Mouse (Mus musculus): ENCODE measurements around the gene Scrn3. TPM values are rescaled to one million over a fixed set of nuclear protein-coding genes. Genes with fewer than 3 reads are reported as not detected.
A peak's percentile ranks its signal among the peaks of the same experiment; 100 is the strongest.

Gene Scrn3
- total RNA-seq (2021), result 10 to 100 TPM; 16.3 to 18.4 TPM

GRCm38 (mm10) chr2:73312152-73313116 is at the start of gene Scrn3, which contains the start of gene Cir1:
Scrn3 (plus strand) TSS chr2:73312601.
Cir1 (minus strand) TSS chr2:73312701.
- DNase-seq (ENCODE audit: low spot score in 2 of 2), result peak; percentile 92 to 94

GRCm38 (mm10) chr2:73263172-73263765 is 49.1 kb upstream of the Scrn3 start:
- intact Hi-C loops (cut with DNase I), result loop anchor here (10.0 kb wide), 1 partner anchor 538 kb away; no protein-coding TSS in a partner anchor
- DNase-seq (ENCODE audit: low spot score in 2 of 2), result no peak

More at GRCm38 (mm10) chr2:73312152-73313116, at the start of gene Scrn3, which contains the start of gene Cir1:
- intact Hi-C loops (cut with DNase I), result loop anchor here (5.0 kb wide), 1 partner anchor 90 kb away; no protein-coding TSS in a partner anchor

GRCm38 (mm10) chr2:73263794-73264610 is 48.4 kb upstream of the Scrn3 start:
- intact Hi-C loops (cut with DNase I), result loop anchor here (10.0 kb wide), 1 partner anchor 539 kb away; no protein-coding TSS in a partner anchor
- no peak for DNase-seq (ENCODE audit: low spot score in 2 of 2)

- intact Hi-C loops (cut with DNase I), result loop anchor here (10.0 kb wide), 1 partner anchor 540 kb away; no protein-coding TSS in a partner anchor
Measured at GRCm38 (mm10) chr2:73264611-73265195, 47.7 kb upstream of the Scrn3 start.

GRCm38 (mm10) chr2:73266011-73266410 is 46.4 kb upstream of the Scrn3 start:
- intact Hi-C loops (cut with DNase I), result loop anchor here (10.0 kb wide), 1 partner anchor 541 kb away; no protein-coding TSS in a partner anchor
- no peak for DNase-seq (ENCODE audit: low spot score in 2 of 2)

More at GRCm38 (mm10) chr2:73264611-73265195, 47.7 kb upstream of the Scrn3 start:
- no peak for DNase-seq (ENCODE audit: low spot score in 2 of 2)

GRCm38 (mm10) chr2:73266623-73267022 is 45.8 kb upstream of the Scrn3 start:
- intact Hi-C loops (cut with DNase I), result loop anchor here (10.0 kb wide), 1 partner anchor 542 kb away; no protein-coding TSS in a partner anchor
- DNase-seq (ENCODE audit: low spot score in 2 of 2), result no peak

GRCm38 (mm10) chr2:73267231-73267630 is 45.2 kb upstream of the Scrn3 start:
- intact Hi-C loops (cut with DNase I), result loop anchor here (10.0 kb wide), 1 partner anchor 542 kb away; no protein-coding TSS in a partner anchor

GRCm38 (mm10) chr2:73267818-73268217 is 44.6 kb upstream of the Scrn3 start:
- DNase-seq (ENCODE audit: low spot score in 2 of 2), result no peak
- intact Hi-C loops (cut with DNase I), result loop anchor here (10.0 kb wide), 1 partner anchor 543 kb away; no protein-coding TSS in a partner anchor

More at GRCm38 (mm10) chr2:73267231-73267630, 45.2 kb upstream of the Scrn3 start:
- DNase-seq (ENCODE audit: low spot score in 2 of 2), result no peak

- DNase-seq (ENCODE audit: low spot score in 2 of 2), result no peak
- intact Hi-C loops (cut with DNase I), result loop anchor here (10.0 kb wide), 1 partner anchor 543 kb away; no protein-coding TSS in a partner anchor
Measured at GRCm38 (mm10) chr2:73268281-73268680, 44.1 kb upstream of the Scrn3 start.

- intact Hi-C loops (cut with DNase I), result loop anchor here (10.0 kb wide), 1 partner anchor 544 kb away; no protein-coding TSS in a partner anchor
- no peak for DNase-seq (ENCODE audit: low spot score in 2 of 2)
Measured at GRCm38 (mm10) chr2:73268836-73269395, 43.5 kb upstream of the Scrn3 start.

- intact Hi-C loops (cut with DNase I), result loop anchor here (5.0 to 10.0 kb wide), 3 partner anchors 545 to 1727 kb away; no protein-coding TSS in a partner anchor
- DNase-seq (ENCODE audit: low spot score in 2 of 2), result no peak
Measured at GRCm38 (mm10) chr2:73269666-73270065, 42.7 kb upstream of the Scrn3 start.

GRCm38 (mm10) chr2:73270071-73270592 is 42.3 kb upstream of the Scrn3 start:
- intact Hi-C loops (cut with DNase I), result loop anchor here (5.0 to 10.0 kb wide), 2 partner anchors 1415 to 1728 kb away; no protein-coding TSS in a partner anchor
- no peak for DNase-seq (ENCODE audit: low spot score in 2 of 2)

- intact Hi-C loops (cut with DNase I), result loop anchor here (5.0 to 10.0 kb wide), 2 partner anchors 1414 to 1729 kb away; no protein-coding TSS in a partner anchor
- DNase-seq (ENCODE audit: low spot score in 2 of 2), result no peak
Measured at GRCm38 (mm10) chr2:73270593-73271458, 41.6 kb upstream of the Scrn3 start.

GRCm38 (mm10) chr2:73271459-73272161 is 40.8 kb upstream of the Scrn3 start, which contains the start of gene Sp9:
Sp9 (plus strand) TSS chr2:73271925.
- intact Hi-C loops (cut with DNase I), result loop anchor here (5.0 to 10.0 kb wide), 2 partner anchors 1413 to 1729 kb away; no protein-coding TSS in a partner anchor
- peak; percentile 43 to 59 for DNase-seq (ENCODE audit: low spot score in 2 of 2)

- DNase-seq (ENCODE audit: low spot score in 2 of 2), result no peak
- intact Hi-C loops (cut with DNase I), result loop anchor here (5.0 to 10.0 kb wide), 2 partner anchors 1412 to 1730 kb away; no protein-coding TSS in a partner anchor
Measured at GRCm38 (mm10) chr2:73272351-73273248, 39.8 kb upstream of the Scrn3 start.
